Mouse (Mus musculus) lung, embryonic 16.5 days (tissue): ENCODE measurements around the gene Hoxa13. TPM values are rescaled to one million over a fixed set of nuclear protein-coding genes. Genes with fewer than 3 reads are reported as not detected.

Experiments used
- ATAC-seq: fragments of 200-750 bp; cut with Nextera tagmentation; 2 replicates; pipeline ENCODE4 v1.8.0; 2017; ENCODE audit warnings: low read depth, mild to moderate bottlenecking, moderate library complexity
- H3K27ac ChIP-seq: fragments of 300-500 bp; sonication (generic); 2 replicates; pipeline ENCODE4 v1.5.1; 2014; ENCODE audit warnings: mild to moderate bottlenecking, control low read depth, low read length
- H3K27me3 ChIP-seq: fragments of 300-500 bp; sonication (generic); 2 replicates; pipeline ENCODE4 v1.6.1; 2014; ENCODE audit warnings: low read depth, low read length, mixed read lengths; ENCODE audit not compliant: control insufficient read depth, insufficient read depth
- H3K36me3 ChIP-seq: fragments of 300-500 bp; sonication (generic); 2 replicates; pipeline ENCODE4 v1.6.1; 2014; ENCODE audit warnings: low read length; ENCODE audit not compliant: control insufficient read depth, insufficient read depth
- H3K4me1 ChIP-seq: fragments of 300-500 bp; sonication (generic); replicated peaks from 2 replicates; pipeline ENCODE4 v1.6.1; 2014; ENCODE audit warnings: low read length, mixed read lengths; ENCODE audit not compliant: control insufficient read depth, insufficient read depth
- H3K4me2 ChIP-seq: fragments of 300-500 bp; sonication (generic); 2 replicates; pipeline ENCODE4 v1.6.1; 2014; ENCODE audit warnings: low read depth, low read length, control low read depth
- H3K4me3 ChIP-seq: fragments of 300-500 bp; sonication (generic); 2 replicates; pipeline ENCODE4 v1.5.1; 2014; ENCODE audit warnings: mild to moderate bottlenecking, low read length, control low read depth
- H3K9ac ChIP-seq: fragments of 300-500 bp; sonication (generic); 2 replicates; pipeline ENCODE4 v1.6.1; 2014; ENCODE audit warnings: low read length, control low read depth
- H3K9me3 ChIP-seq: fragments of 300-500 bp; sonication (generic); 2 replicates; pipeline ENCODE4 v1.6.1; 2016; ENCODE audit warnings: low read length; ENCODE audit not compliant: control insufficient read depth
- WGBS: fragments of 180-500 bp; shearing (Covaris S2); extraction: QIAGEN DNeasy Blood & Tissue Kit; methylation state at CpG from one replicate; pipeline ENCODE4 v1.1.7; 2014; 5-methylcytosine and 5-hydroxymethylcytosine counted together
- polyA plus RNA-seq: library from polyadenylated mRNA; unstranded; fragments of >200 nt; fragmentation: Nextera tagmentation; extraction: Ambion mirVana; gene quantifications from 2 replicates; pipeline ENCODE4 v1.2.1, GENCODE M21; 2015

The Hoxa13 gene
- polyA plus RNA-seq, 1 experiment from 2014 or later = not detected

DNA sequence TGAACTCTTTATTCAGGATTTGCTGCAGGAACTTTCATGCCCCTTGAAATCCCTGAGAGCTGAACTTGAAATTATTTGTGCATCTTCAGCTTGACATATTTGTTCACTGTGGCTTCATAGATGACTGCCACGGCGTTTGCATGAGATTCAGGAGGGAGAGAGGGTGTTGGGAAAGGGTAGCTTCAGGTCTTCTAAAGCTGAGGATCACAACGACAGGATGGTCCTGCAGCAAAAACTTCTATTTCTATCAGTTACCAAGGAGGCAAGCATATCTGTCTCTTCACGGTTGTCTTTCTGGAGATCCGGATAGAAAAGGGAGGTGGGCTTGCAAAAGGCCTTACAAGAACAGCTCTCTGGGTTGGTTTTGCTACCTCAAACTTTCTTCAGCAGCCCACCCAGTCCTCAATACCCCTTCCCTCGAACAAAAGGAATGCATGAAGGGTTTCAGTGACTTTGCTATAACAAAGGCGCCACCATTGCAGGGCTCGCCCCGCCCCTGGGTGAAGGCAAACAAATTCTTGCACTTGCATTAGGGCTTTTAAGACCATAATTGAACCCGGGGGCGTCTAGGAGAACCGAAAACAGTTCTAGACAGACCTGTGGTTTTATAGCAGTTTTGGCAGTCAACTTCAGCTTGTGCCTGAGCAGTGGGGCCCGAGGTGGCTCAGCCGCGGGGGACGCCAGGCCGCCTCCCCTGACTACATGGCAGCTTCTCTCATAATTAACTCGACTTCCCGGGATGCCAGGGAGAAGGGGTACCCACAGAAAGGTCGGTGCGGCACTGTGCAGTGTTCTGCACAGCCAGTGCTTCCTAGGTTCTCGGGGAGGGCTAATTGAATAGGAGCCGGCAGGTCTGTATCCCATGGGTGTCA is 12.7 kb downstream of the Hoxa13 start:
- Histone ChIP-seq H3K36me3 (no peaks in the 10 kb centered on the region), H3K9ac (no peak overlapping the region), H3K27ac (no peak overlapping the region), H3K4me1 (0 out of 2 replicates have a peak, but pooled peaks cover 2% of the 10 kb centered on the region), H3K9me3 (no peaks in the 10 kb centered on the region), H3K4me3 (no peak overlapping the region), H3K4me2 (no peak overlapping the region), H3K27me3 (peaks cover 97% of the 10 kb centered on the region)
- ATAC-seq = no peak
- 2% methylated on average over 23 of the region's 23 CpGs for WGBS

DNA sequence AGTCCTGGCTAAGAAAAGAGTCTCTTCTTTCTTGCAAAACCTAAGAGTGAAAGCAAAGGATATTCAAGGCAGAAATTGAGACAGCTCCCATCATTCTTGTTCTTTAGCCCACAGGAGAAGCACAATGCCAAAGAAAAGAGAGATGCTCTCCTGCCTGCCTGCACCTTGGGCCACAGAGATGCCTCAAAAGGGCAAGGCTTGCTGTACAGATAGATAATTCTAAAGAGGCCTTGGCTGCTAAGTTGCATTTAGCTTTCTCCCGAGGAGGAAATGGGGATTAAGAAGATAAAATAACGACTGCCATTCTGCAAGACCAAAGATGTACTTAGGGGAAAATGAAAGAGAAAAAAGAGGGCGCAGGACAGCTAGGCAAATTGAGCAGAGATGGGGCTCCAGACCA is 13.8 kb downstream of the Hoxa13 start:
- peaks cover 97% of the 10 kb centered on the region for H3K27me3 ChIP-seq
- no peaks in the 10 kb centered on the region for H3K36me3 ChIP-seq
- H3K4me1 ChIP-seq = 0 out of 2 replicates have a peak, but pooled peaks cover 2% of the 10 kb centered on the region
- no peak for ATAC-seq
- WGBS = 9% methylated on average over 3 of the region's 3 CpGs
- no peak overlapping the region for H3K9ac ChIP-seq
- H3K27ac ChIP-seq = no peak overlapping the region
- no peaks in the 10 kb centered on the region for H3K9me3 ChIP-seq
- H3K4me3 ChIP-seq = no peak overlapping the region
- H3K4me2 ChIP-seq = no peak overlapping the region

DNA sequence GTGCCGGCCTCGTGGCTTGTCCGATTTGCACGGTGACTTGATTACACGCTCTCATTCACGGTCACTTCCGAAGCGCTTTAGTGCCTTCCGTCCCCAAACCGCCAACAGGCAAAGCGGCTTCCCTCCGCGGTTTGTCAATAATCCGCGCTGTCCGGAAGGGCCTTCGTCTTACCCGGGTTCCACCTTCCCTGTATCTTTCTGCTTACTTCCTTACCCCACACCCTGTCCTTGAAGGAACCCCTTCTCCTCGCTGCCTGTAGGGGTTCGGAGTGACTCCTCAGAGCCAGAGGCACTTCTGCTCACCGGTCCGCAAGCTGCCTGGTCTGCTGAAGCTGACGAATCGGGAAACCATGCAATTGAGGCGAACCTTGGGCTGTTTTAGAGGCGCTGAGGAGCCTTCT is 14.3 kb downstream of the Hoxa13 start:
- no peak overlapping the region for H3K4me2 ChIP-seq
- 1% methylated on average over 26 of the region's 26 CpGs for WGBS
- no peaks in the 10 kb centered on the region for H3K9me3 ChIP-seq
- H3K36me3 ChIP-seq = no peaks in the 10 kb centered on the region
- H3K4me1 ChIP-seq = 0 out of 2 replicates have a peak, but pooled peaks cover 2% of the 10 kb centered on the region
- H3K27me3 ChIP-seq = peaks cover 97% of the 10 kb centered on the region
- H3K27ac ChIP-seq = no peak overlapping the region
- H3K4me3 ChIP-seq = no peak overlapping the region
- H3K9ac ChIP-seq = no peak overlapping the region
- no peak for ATAC-seq

DNA sequence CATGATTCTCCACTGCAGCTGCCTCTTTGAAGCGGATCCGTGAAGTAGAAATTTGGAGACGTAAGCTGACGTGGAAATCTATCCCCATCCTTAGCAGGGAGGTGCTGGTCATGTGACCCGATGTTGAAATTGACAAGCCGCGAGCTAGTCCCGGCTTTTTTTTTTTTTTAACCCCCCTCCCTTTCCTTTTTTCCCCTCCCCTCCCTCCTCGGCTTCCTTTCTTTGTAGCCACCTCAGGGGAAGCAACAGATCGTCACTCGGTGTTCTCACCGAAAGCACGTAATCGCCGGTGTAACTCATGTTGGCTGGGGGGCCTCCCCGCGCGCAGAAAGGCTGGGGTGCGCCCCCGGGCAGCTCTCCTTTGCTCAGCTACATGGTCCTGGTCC is 14.9 kb downstream of the Hoxa13 start, which contains the start of gene Hoxa11:
TSS of gene Hoxa11 (minus strand) at position 54 of the 386 bp plus-strand sequence.
- no peaks in the 10 kb centered on the region for H3K36me3 ChIP-seq
- H3K27me3 ChIP-seq = peaks cover 97% of the 10 kb centered on the region
- H3K4me3 ChIP-seq = no peak within 1 kb of the TSS; the same call in 1 of the 2 replicates
- no peak for ATAC-seq
- H3K4me1 ChIP-seq = 0 out of 2 replicates have a peak, but pooled peaks cover 2% of the 10 kb centered on the region
- H3K27ac ChIP-seq = no peak within 1 kb of the TSS
- under 1% methylated on average over 20 of the region's 20 CpGs for WGBS
- H3K9me3 ChIP-seq = no peaks in the 10 kb centered on the region
- H3K9ac ChIP-seq = no peak within 1 kb of the TSS
- H3K4me2 ChIP-seq = no peak within 1 kb of the TSS

DNA sequence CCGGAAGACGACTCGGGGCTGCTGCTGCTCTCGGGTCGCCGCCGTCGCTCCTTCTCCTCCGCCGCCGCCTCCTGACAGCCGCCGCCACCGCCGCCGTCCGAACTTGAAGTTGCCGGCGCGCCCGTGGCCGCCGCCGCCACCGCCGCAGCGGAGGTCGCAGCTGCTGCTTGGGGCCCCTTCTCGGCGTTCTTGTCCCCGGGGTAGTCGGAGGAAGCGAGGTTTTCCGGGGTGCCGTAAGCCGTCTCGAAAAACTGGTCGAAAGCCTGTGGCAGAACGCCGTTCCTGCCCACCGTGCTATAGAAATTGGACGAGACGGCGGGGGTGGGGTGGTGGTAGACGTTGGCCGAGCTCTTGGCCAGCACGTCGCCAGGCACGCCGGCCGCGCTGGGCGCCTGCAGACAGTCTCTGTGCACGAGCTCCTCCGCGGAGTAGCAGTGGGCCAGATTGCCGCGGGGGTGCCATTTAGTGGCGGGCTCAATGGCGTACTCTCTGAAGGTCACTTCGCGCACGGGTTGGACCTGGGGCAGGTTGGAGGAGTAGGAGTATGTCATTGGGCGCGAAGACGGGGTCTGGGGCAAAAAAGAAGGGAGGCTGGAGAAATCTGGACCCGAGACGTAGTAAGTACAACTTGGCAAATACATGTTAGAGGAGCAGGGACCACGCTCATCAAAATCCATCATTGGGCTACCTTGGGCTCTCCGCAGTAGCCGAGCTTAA is 15.5 kb downstream of the Hoxa13 start:
- under 1% methylated on average over 71 of the region's 71 CpGs for WGBS
- Histone ChIP-seq H3K27me3 (peaks cover 96% of the 10 kb centered on the region), H3K9ac (no peak overlapping the region), H3K36me3 (no peaks in the 10 kb centered on the region), H3K27ac (no peak overlapping the region), H3K4me3 (no peak overlapping the region; the same call in 1 of the 2 replicates), H3K9me3 (no peaks in the 10 kb centered on the region), H3K4me2 (no peak overlapping the region), H3K4me1 (peaks cover 2% of the 10 kb centered on the region; the same call in 1 of the 2 replicates)
- ATAC-seq = no peak

DNA sequence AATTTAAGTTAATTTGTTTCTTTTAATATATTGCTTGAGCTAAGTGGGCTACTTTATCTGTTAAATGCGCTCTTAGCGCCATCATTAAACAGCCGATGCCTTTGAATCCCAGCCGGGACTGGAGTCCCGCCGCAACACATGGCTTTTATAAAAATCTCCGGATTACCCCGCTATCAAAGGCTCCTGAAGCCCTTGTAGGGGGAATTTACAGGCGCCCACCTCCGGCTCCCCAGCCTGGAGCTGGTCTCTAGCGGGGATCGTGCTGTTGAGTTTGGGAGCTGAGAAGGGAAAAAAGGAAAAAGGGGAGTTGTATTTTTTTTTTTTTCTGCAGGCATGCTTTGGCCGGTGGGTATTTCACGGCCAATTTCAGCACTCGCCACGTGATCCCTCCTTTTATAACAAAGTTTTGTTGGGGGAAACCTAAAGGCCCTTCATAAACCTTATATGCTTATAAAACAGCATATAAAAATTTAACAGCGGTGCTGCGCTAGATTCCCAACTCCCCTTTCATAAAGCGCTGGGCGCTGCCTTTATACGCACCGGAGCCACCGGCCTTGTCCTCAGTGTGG is 16.1 kb downstream of the Hoxa13 start:
- Histone ChIP-seq H3K27me3 (peaks cover 96% of the 10 kb centered on the region), H3K36me3 (no peaks in the 10 kb centered on the region), H3K27ac (no peak overlapping the region), H3K4me3 (no peak overlapping the region), H3K9me3 (no peaks in the 10 kb centered on the region), H3K9ac (no peak overlapping the region), H3K4me1 (peaks cover 2% of the 10 kb centered on the region; the same call in 1 of the 2 replicates), H3K4me2 (no peak overlapping the region)
- no peak for ATAC-seq
- 2% methylated on average over 23 of the region's 23 CpGs for WGBS

DNA sequence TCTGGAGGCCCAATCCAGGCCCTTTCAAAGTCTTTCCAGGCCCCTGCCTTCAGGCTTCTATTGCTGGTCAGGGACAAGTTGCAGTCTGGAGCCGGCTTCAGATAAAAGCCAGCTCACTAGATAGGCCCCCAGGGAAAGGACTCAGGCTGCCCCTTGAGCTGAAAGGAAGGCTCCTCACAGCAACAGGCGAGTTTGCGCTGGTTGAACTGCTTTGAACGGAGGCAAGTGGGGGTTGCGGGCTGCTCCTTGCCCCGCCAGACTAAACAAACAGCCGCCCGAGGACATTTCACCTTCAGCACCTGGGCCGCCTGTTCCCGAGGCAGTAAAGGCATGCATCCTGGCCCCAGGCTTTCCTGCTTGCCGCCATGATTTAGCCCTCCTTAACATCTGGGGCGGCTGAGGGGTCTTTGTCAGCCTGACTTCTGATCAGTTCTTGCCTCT is 17.0 kb downstream of the Hoxa13 start:
- H3K4me1 ChIP-seq = peaks cover 2% of the 10 kb centered on the region; the same call in 1 of the 2 replicates
- WGBS = 0% methylated on average over 12 of the region's 12 CpGs
- H3K4me3 ChIP-seq = no peak overlapping the region
- no peak overlapping the region for H3K4me2 ChIP-seq
- H3K36me3 ChIP-seq = no peaks in the 10 kb centered on the region
- no peak overlapping the region for H3K27ac ChIP-seq
- H3K27me3 ChIP-seq = peaks cover 93% of the 10 kb centered on the region
- no peaks in the 10 kb centered on the region for H3K9me3 ChIP-seq
- no peak for ATAC-seq
- H3K9ac ChIP-seq = no peak overlapping the region

DNA sequence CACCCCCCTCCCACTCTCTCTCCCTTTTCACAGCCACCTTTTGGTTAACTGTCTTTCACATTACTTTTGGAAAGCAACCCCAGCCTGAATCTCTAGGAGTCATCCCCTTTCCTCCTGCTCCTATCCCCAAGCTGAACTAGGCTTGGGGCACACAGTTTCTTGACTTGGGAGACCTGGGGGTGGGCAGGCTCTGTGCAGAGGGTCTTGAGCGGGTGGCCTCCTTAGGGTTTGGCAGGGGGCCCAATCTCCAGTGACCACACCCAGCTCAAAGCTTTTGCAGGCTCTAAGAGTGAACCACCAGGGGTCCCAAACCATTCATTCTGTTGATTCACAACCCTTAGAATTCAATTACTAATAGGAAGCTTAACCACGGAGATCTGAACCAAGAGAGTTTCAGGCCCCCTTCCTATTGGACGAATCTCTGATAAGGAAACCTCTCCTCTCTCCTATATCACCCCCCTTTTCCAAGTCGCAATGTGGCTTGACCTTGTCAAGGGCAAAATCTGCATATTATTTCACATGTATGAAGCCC is 17.8 kb downstream of the Hoxa13 start:
- Histone ChIP-seq H3K36me3 (no peaks in the 10 kb centered on the region), H3K4me3 (no peak overlapping the region), H3K9ac (no peak overlapping the region), H3K4me1 (peaks cover 2% of the 10 kb centered on the region; the same call in 1 of the 2 replicates), H3K4me2 (no peak overlapping the region), H3K9me3 (no peaks in the 10 kb centered on the region), H3K27me3 (peaks cover 90% of the 10 kb centered on the region), H3K27ac (no peak overlapping the region)
- 7% methylated on average over 4 of the region's 4 CpGs for WGBS
- no peak for ATAC-seq
